Mouse (Mus musculus) ES-E14 (cell line): ENCODE measurements at regions not wholly inside any gene's neighbourhood (a gene's known extent, or its start where the extent isn't known, plus 50 kb on each side); places are given as distances from the start of the nearest gene placed in this dataset.

Source experiments
- CHD2 ChIP-seq: IDR thresholded peaks from 2 replicates; pipeline ENCODE4 v1.6.1; 2014; ENCODE audit warnings: mild to moderate bottlenecking, low read depth, low read length, inconsistent platforms
- MAFK ChIP-seq: IDR thresholded peaks from 2 replicates; pipeline ENCODE4 v1.6.1; 2014; ENCODE audit warnings: mild to moderate bottlenecking, low read depth, low read length, inconsistent platforms; ENCODE audit not compliant: insufficient read depth

GRCm38 (mm10) chr5:133645696-133646195 is 453.8 kb upstream of the Castor2 start:
- no peak for TF ChIP-seq CHD2
- TF ChIP-seq MAFK: no peak
